Mouse (Mus musculus) skeletal muscle tissue, adult 2 months (tissue): ENCODE results near the gene Bora.

Source experiments
- DNase-seq: peaks from one replicate; pipeline ENCODE4 v3.0.0-alpha.2; 2012; ENCODE audit warnings: low read depth, low spot score

Bora gene

DNA sequence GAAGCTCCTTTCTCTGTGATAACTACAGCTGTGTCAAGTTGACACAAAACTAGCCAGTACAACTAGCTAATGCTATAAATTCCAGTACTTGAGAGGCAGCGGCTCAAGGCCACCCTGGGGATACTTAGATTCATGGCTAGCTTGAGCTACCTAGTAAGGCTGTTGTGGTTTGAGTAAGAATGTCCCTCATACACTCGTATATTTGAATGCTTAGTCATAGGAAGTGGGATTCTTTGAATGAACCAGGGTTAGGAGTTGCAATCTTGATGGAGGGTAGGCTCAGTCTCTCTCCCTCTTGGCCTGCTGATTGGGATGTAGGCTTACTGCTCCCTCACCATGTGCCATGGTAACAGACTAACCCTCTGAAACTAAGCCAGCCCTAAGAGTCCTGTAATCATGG, 17.1 kb downstream of the Bora start:
- DNase-seq, result no peak

DNA sequence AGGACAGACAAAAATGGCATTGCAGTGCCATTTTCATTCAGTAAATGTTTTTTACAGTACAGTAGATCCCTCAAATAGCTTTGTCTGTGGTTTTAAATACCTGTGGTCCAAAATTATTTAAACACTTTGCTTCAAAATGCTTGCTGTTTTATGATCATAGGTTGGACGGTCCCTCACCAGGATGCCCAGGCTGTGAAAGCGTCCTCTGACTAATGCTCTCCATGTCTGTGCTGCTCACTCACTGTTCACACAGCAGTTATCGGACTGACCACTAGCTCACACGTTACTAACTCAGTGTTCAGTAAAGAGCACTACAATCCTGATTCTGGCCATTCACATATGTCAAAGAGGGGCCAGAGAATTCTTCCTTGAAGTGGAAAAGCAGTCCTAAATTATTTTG, 25.1 kb downstream of the Bora start:
- no peak for DNase-seq

DNA sequence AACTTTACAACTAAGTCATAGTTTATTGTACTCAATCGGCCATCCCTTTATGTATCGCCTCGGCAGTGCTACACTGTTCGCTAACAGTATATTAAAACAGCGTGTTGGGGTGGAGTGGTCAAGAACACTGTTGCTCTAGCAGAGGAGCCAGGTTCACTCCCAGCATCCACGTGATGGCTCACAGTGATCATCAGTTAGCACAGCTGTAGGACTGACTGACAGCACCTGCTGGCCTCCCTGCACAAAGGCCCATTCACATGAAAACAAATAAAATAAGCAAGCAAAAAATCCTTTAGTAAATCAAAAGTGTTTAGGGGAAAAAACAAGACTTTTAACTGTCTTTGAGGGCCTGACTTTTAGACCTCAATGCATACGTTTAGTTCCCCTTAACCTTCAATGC, 42.9 kb downstream of the Bora start:
- DNase-seq, result no peak

DNA sequence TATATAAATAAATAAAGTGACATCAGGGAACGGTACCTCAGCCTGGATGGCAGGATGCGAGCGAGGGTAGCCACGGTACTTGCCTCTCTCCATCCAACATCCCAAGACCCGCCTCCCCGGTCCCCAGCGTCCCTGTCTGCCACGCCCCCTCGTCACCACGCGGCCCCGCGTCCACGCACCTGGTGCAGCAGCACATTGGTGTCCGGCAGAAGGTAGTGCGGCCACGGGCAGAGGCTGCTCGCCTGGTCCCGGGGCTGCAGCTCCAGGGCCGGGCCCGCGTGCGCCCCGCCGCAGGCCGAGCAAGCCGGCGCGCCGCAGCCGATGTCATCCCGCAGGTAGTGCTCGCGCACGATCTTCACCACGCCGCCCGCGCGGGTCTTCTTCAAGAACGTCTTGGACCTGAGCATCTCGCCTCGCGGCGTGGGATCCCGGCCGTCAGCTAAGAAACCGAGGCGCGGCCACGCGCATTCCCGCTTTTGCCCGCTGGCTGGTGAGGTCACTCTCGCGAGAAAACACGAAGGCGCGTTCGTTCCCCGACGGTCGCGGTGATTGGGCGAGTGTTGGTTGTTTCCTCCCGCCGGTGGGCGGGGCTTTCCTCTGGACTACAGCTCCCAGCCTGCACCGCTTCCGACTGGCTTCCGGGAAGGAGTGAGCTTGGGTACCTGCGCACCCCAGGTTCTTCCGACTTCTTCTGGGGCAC, 53.4 kb downstream of the Bora start, which contains the start of the genes Pibf1 and Dis3:
Gene Pibf1 (plus strand): TSS at position 158 of the 700 bp plus-strand sequence.
Gene Dis3 (minus strand): TSS at position 504 of the 700 bp plus-strand sequence.
- DNase-seq, result peak; percentile 96

DNA sequence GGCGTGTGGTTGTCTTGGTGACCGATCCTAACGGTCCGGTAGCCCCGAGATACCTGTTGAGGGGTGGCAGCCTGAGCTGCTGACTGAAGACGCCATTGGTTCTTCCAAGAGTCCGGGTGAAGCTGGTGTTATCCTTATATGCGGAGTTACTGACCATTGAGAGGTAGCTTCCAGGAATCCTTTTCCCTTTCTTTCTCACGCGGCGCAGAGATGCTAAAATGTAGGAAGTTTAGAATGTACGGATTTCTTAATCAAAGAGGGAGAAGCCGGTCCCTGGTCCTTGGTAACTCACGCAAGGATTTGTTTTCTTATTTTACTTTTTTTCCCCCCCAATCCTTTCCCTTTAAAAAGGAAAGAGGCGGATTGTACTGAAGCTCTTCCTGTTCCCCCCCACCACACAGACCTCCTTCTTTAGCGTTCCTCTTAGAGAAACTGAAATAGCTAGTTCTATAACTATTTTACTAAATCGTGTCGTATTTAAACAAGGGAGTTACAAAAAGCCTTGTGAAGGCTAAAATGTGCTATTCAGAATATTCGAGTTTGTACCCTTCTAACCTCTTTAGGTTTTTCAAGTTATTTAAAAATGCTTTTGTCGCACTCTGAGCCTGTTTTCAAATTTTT, 54.1 kb downstream of the Bora start:
- DNase-seq, result no peak

DNA sequence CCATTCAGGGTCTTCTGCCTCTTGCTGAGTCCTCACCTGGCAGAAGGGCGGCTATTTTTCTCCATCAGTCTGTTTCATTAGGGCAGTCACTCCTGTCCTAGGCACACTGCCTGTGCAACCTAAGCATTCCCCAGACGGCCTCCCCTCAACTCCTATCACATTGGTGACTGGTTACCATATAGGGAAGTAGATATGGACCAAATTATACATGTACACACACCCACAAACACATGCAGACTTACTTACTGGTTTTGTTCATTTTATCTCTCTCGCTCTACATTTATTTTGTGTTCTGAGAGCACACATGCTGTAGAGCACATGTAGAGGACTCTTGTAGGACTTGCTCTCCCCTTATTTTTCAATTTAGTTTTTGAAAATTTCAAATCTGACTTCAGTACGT, 57.0 kb downstream of the Bora start:
- no peak for DNase-seq

DNA sequence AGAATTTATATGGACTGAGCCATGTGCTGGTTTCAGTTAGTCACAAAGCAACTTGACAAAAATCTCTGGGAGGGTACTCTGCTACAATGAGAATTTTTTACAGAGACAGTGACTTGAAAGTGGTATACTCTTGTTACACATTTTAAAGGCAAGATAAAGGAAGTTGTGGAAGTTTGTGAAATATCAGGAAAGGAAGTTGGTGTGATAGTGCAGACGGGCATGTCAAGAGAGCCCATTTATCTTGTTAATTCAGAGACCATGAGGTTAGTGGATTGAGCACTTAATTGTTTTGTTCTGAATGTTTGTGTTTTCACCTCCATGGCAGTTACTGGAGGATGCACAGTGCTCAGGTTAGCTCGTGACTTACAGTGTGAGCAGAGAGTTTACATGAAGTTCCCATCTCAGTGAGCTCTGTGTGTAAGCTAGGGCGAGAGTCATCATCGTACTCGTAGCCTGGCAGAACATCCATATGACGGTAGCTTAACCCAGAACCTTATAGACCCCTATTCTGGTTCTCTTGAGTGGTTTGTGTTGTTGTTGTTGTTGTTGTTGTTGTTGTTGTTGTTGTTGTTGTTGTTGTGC, 58.6 kb downstream of the Bora start:
- DNase-seq, result no peak

DNA sequence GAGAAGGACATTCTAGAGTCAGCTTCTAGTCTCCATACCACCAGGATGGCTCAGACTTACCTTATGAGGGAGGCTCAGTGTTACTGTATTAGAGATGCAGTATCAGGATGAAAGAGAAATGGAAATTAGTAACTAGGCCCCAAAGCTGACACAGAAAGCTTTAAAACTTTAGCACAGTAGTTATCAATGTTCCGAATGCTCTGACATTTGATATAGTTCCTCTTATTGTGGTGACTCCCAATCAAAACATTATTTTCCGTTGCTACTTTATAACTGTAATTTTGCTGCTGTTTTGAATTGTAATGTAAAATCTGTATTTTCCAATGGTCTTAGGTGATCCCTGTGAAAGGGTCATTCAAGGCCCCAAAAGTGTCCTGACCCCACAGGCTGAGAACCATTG, 60.6 kb downstream of the Bora start:
- DNase-seq, result no peak

DNA sequence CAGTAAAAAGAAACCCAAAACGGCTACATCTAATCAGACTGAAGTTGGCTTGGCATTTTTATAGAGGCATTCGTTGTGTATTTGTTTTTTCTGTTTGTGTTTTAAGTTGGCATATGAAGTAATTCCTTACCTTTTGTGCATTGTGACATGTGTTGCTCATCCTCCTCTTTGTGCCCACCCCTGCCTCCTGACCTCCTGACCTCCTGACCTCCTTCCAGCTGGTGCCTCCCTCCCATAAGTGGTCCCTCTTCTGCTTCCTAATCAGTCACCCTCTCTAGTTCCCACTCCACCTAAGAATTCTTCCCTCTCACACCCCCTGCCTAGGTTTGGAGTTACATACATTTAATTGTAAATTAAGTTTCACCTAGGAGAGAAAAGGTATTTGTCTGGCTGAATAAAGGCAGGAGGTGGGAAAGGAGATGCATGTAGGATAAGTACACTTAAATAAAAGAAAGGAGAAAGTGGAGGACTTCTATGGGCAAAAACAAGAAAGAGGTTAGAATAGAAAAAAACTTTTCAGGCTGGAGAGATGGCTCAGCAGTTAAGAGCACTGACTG, 61.7 kb downstream of the Bora start:
- no peak for DNase-seq

DNA sequence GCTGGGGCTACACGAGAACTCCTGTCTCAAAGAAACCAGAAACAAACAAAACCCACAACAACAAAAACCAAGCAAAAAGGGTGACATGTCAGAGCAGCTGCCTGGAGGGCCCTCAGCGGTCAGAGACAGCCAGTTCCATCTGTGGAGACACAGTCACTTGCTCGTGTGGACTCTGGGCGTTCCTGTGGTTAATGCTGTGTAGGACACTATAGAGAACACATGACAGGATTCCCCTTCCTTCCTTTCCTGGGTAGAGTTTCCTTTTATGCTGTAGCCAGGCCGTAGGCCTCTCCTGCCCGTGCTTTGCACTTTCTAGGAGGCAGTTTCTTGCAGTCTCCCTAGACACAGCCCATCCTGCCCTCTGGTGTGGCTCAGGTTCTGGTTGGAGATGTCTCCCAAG, 62.7 kb downstream of the Bora start:
- no peak for DNase-seq

DNA sequence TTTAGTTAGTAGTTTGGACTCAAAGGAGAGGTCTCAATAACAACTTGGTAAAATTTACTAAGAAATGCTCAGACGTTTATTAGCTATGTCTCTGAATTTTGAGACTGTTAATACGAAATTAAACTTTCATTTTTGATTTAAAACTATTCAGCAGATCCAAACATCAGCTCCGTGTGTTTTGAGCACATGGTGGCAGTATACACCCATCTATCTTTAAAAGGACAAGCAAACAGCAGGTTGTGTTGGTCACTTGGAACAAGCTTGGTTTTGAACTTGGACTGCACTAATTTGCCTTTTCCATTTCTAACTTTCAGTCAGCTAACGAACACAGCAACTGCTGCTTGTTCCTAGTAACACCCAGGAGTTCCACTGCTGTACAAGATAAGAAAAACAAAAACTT, 71.6 kb downstream of the Bora start:
- no peak for DNase-seq

DNA sequence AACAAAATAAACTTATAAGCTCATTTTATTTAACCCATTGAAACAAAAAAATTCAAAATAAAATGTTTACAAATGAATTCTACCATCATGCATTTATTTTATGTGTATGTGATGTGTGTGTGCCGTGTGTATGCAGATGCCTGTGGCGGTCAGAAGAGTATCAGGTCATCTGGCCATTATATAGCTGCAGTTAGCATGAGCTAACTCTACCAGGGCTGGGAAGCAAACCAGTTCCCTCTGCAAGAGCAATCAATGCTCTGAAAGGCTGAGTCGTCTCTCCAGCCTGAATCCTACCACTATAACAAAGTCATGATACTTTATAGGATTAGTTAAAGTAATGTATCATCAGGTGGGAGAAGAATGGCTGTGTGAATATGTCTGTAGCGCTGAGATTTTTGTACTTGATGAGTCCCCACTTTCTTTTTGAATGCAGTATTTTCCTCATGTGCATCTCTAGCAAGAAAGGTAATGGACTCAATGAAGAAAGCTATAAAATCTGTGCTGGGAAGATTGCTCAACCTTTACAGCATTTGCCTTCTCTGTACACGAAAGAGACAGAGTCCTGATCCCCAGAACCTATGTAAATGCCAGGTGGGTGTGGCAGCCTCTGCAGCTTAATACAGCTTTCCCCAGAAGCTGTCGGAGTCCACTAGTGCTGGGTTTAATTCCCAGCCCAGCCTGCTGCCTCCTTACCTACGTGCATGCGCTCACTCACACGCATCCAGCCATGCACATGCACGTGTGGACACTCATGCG, 75.7 kb downstream of the Bora start:
- DNase-seq, result no peak

DNA sequence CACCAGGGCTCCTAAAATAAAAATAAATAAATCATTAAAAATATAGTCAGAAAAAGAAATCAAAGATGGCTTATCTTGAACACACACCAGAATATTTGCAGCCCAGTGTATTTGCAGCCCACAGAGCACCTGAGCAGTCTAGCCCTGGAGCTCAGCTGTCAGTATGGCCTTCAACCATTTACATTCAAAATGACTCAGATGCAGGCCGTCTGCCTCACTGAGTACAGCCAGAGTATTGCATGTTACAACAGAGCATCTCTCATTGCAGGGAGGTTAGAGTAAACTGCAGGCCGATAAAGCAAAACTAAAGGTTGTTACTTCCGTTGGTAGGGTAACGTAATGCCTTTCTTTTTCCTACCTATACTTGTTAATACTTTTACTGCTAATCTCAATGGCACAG, 78.1 kb downstream of the Bora start:
- DNase-seq, result no peak
